In the genomic region with DNA sequence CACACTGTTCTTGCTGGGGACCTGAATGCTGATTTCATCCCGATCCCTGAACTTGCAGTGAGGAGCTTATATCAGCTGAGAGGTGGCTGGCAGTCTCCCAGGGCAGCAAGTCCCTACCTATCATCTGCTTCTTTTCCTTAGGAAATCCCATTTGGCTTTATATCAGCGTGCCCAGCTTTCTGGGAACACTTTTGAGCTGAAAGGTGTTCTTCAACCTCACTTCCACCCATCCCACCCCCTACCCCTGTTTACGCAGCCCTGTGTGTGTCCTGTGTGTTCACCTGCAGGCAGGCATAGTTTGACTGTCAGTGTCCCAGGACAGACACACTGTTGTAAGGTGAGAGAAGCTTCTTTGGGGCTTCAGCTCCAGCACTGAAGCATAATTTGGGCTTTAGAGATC, we compare ENCODE assay signal across 17 mouse cellular contexts.
"Had no signal": no experiment of that assay in that cellular context is flagged by ENCODE, and none has a peak within 500 bp of the region (broad histone marks: within the 10 kb centered on the region; RNA-seq: fewer than 3 reads in every experiment).

No protein-coding gene starts in this region.

- H3K9ac ChIP-seq: lung, embryonic 15.5 days; midbrain, embryonic 13.5 days; midbrain, embryonic 15.5 days; neural tube, embryonic 12.5 days; stomach, embryonic 15.5 days had no signal

- H3K27ac ChIP-seq: lung, embryonic 15.5 days; macrophage; midbrain, embryonic 13.5 days; midbrain, embryonic 15.5 days; neural tube, embryonic 12.5 days; stomach, embryonic 15.5 days; stomach, postnatal 0 days had no signal

- H3K4me3 ChIP-seq: lung, embryonic 15.5 days; megakaryocyte, embryonic 14.5 days; midbrain, embryonic 13.5 days; midbrain, embryonic 15.5 days; neural tube, embryonic 12.5 days; stomach, embryonic 15.5 days had no signal

- H3K4me2 ChIP-seq: lung, embryonic 15.5 days; midbrain, embryonic 11.5 days; midbrain, embryonic 13.5 days; midbrain, embryonic 15.5 days; neural tube, embryonic 12.5 days; stomach, embryonic 15.5 days had no signal

- H3K9me3 ChIP-seq: lung, embryonic 15.5 days; midbrain, embryonic 13.5 days; midbrain, embryonic 15.5 days; neural tube, embryonic 12.5 days; stomach, embryonic 15.5 days had no signal

- H3K36me3 ChIP-seq: lung, embryonic 15.5 days; midbrain, embryonic 13.5 days; midbrain, embryonic 15.5 days; neural tube, embryonic 12.5 days; stomach, embryonic 15.5 days had no signal

- H3K27me3 ChIP-seq: lung, embryonic 15.5 days; megakaryocyte, embryonic 14.5 days; midbrain, embryonic 13.5 days; neural tube, embryonic 12.5 days; stomach, embryonic 15.5 days had no signal

- DNase-seq: lung, adult 2 months; lung, postnatal 14 days; lung, postnatal 36 days; right cerebral cortex, postnatal 14 days; thymus, adult 2 months; thymus, postnatal 25 days; thymus, postnatal 4 days had no signal

- H3K4me1 ChIP-seq: lung, embryonic 15.5 days; megakaryocyte, embryonic 14.5 days; stomach, embryonic 15.5 days had no signal

- ATAC-seq: lung, postnatal 0 days; midbrain, embryonic 13.5 days; midbrain, embryonic 15.5 days had no signal
